Mouse (Mus musculus): ENCODE measurements around the gene Aurkaip1.

Aurkaip1 gene

GRCm38 (mm10) chr4:155851951-155852411 is 20.9 kb downstream of the Aurkaip1 start:
- DNase-seq (ENCODE audit: low spot score): no peak

- no peak for DNase-seq (ENCODE audit: low spot score)
These were observed 22.3 kb downstream of the Aurkaip1 start for GRCm38 (mm10) chr4:155853421-155853820.

GRCm38 (mm10) chr4:155854991-155855390 is 23.9 kb downstream of the Aurkaip1 start:
- DNase-seq (ENCODE audit: low spot score): no peak

- DNase-seq (ENCODE audit: low spot score): no peak
These were observed 25.0 kb downstream of the Aurkaip1 start for GRCm38 (mm10) chr4:155856071-155856470.

GRCm38 (mm10) chr4:155856881-155857280 is 25.8 kb downstream of the Aurkaip1 start:
- no peak for DNase-seq (ENCODE audit: low spot score)

GRCm38 (mm10) chr4:155859318-155859717 is 28.2 kb downstream of the Aurkaip1 start:
- peak; percentile 59 for DNase-seq (ENCODE audit: low spot score)

GRCm38 (mm10) chr4:155861787-155862186 is 30.7 kb downstream of the Aurkaip1 start:
- DNase-seq (ENCODE audit: low spot score): no peak

- no peak for DNase-seq (ENCODE audit: low spot score)
These were observed 31.9 kb downstream of the Aurkaip1 start, which contains the start of gene Tas1r3 for GRCm38 (mm10) chr4:155863001-155863400. Tas1r3 (minus strand) TSS chr4:155863362.

GRCm38 (mm10) chr4:155868614-155869298 is 37.7 kb downstream of the Aurkaip1 start:
- DNase-seq (ENCODE audit: low spot score): no peak

GRCm38 (mm10) chr4:155869317-155870033 is 38.4 kb downstream of the Aurkaip1 start, which contains the start of the genes Cptp and Ints11:
Cptp (minus strand) TSS chr4:155869440.
Ints11 (plus strand) TSS chr4:155869546.
- DNase-seq (ENCODE audit: low spot score): peak; percentile 96

- no peak for DNase-seq (ENCODE audit: low spot score)
These were observed 40.3 kb downstream of the Aurkaip1 start for GRCm38 (mm10) chr4:155871404-155871803.
